Mouse (Mus musculus) testis, adult 2 months (tissue): ENCODE data around the gene Chd9. TPM values are rescaled to one million over a fixed set of nuclear protein-coding genes. Genes with fewer than 3 reads are reported as not detected.

Experiments used
- H3K27ac ChIP-seq: fragments of 200-500 bp; 2 replicates; pipeline ENCODE4 v1.5.1; 2012; ENCODE audit warnings: low read depth, low read length; ENCODE audit not compliant: control insufficient read depth, insufficient read depth
- H3K27me3 ChIP-seq: fragments of 200-500 bp; 2 replicates; pipeline ENCODE4 v1.6.1; 2012; ENCODE audit warnings: mild to moderate bottlenecking, low read length, moderate library complexity; ENCODE audit not compliant: control insufficient read depth, insufficient read depth
- H3K36me3 ChIP-seq: fragments of 200-500 bp; 2 replicates; pipeline ENCODE4 v1.6.1; 2012; ENCODE audit warnings: mild to moderate bottlenecking, low read length; ENCODE audit not compliant: control insufficient read depth, insufficient read depth
- H3K4me1 ChIP-seq: fragments of 200-500 bp; 2 replicates; pipeline ENCODE4 v1.6.1; 2012; ENCODE audit warnings: low read length; ENCODE audit not compliant: control insufficient read depth, insufficient read depth
- H3K4me3 ChIP-seq: fragments of 200-500 bp; 2 replicates; pipeline ENCODE4 v1.5.1; 2012; ENCODE audit warnings: low read depth, mild to moderate bottlenecking, low read length, moderate library complexity, mixed read lengths; ENCODE audit not compliant: control insufficient read depth
- CTCF ChIP-seq: fragments of 200-500 bp; IDR thresholded peaks from 2 replicates; pipeline ENCODE4 v1.5.1; 2012; ENCODE audit warnings: low read depth, mild to moderate bottlenecking, inconsistent platforms, low read length, moderate library complexity; ENCODE audit not compliant: control insufficient read depth, insufficient read depth, insufficient replicate concordance
- POLR2A ChIP-seq: fragments of 200-500 bp; IDR thresholded peaks from 2 replicates; pipeline ENCODE4 v1.6.1; 2012; ENCODE audit warnings: low read depth, mild to moderate bottlenecking, inconsistent platforms, low read length, moderate library complexity; ENCODE audit not compliant: control insufficient read depth
- polyA plus RNA-seq: library from polyadenylated mRNA; depleted of rRNA; stranded (reverse); fragments of >200 nt; gene quantifications from 2 replicates; pipeline ENCODE4 v1.2.3, GENCODE M21; 2012

Gene Chd9
- polyA plus RNA-seq, 1 experiment, result 14.3 TPM

- TF ChIP-seq POLR2A (no peak), CTCF (no peak)
- H3K27me3 ChIP-seq, result no peaks in the 10 kb centered on the region
- no peak overlapping the region; the same call in 1 of the 2 replicates for H3K27ac ChIP-seq
- peaks cover 11% of the 10 kb centered on the region for H3K4me1 ChIP-seq
- no peak overlapping the region; the same call in 1 of the 2 replicates for H3K4me3 ChIP-seq
- no peaks in the 10 kb centered on the region for H3K36me3 ChIP-seq
Measured at GRCm38 (mm10) chr8:90876213-90876721, 48.1 kb downstream of the Chd9 start.

- Histone ChIP-seq H3K27ac (peak overlapping the region; percentile 72), H3K27me3 (no peaks in the 10 kb centered on the region), H3K4me3 (peak overlapping the region; percentile 72), H3K36me3 (no peaks in the 10 kb centered on the region), H3K4me1 (peaks cover 11% of the 10 kb centered on the region)
- TF ChIP-seq POLR2A, result no peak
- no peak for TF ChIP-seq CTCF
Measured at GRCm38 (mm10) chr8:90876722-90877429, 48.7 kb downstream of the Chd9 start.

GRCm38 (mm10) chr8:90877430-90877975 lies 49.4 kb downstream of the Chd9 start:
- Histone ChIP-seq H3K36me3 (no peaks in the 10 kb centered on the region), H3K27ac (peak overlapping the region; percentile 34; the same call in 1 of the 2 replicates), H3K4me1 (peaks cover 11% of the 10 kb centered on the region), H3K4me3 (peak overlapping the region; percentile 72), H3K27me3 (no peaks in the 10 kb centered on the region)
- TF ChIP-seq CTCF (no peak), POLR2A (no peak)

- TF ChIP-seq POLR2A (no peak), CTCF (no peak)
- Histone ChIP-seq H3K27ac (no peak overlapping the region), H3K27me3 (no peaks in the 10 kb centered on the region), H3K4me3 (no peak overlapping the region), H3K4me1 (peaks cover 11% of the 10 kb centered on the region), H3K36me3 (no peaks in the 10 kb centered on the region)
Measured at GRCm38 (mm10) chr8:90878551-90878950, 50.4 kb downstream of the Chd9 start.

GRCm38 (mm10) chr8:90880041-90880440 lies 51.9 kb downstream of the Chd9 start:
- no peak overlapping the region for H3K4me3 ChIP-seq
- no peaks in the 10 kb centered on the region for H3K36me3 ChIP-seq
- H3K4me1 ChIP-seq, result peaks cover 11% of the 10 kb centered on the region
- no peaks in the 10 kb centered on the region for H3K27me3 ChIP-seq
- TF ChIP-seq POLR2A (no peak), CTCF (no peak)
- H3K27ac ChIP-seq, result no peak overlapping the region

- no peak for TF ChIP-seq POLR2A
- TF ChIP-seq CTCF, result no peak
- H3K27ac ChIP-seq, result no peak overlapping the region
- peaks cover 11% of the 10 kb centered on the region for H3K4me1 ChIP-seq
- H3K36me3 ChIP-seq, result no peaks in the 10 kb centered on the region
- no peak overlapping the region for H3K4me3 ChIP-seq
- H3K27me3 ChIP-seq, result no peaks in the 10 kb centered on the region
Measured at GRCm38 (mm10) chr8:90881181-90881580, 53.0 kb downstream of the Chd9 start.

GRCm38 (mm10) chr8:90882088-90882691 lies 54.0 kb downstream of the Chd9 start:
- no peak overlapping the region for H3K4me3 ChIP-seq
- H3K36me3 ChIP-seq, result no peaks in the 10 kb centered on the region
- H3K4me1 ChIP-seq, result peaks cover 4% of the 10 kb centered on the region
- no peak overlapping the region for H3K27ac ChIP-seq
- no peaks in the 10 kb centered on the region for H3K27me3 ChIP-seq
- TF ChIP-seq POLR2A, result no peak
- TF ChIP-seq CTCF, result no peak
